Mouse (Mus musculus) lung, postnatal 0 days (tissue): ENCODE data around the gene Rpl10.

Source experiments
- CTCF ChIP-seq: IDR thresholded peaks from 2 replicates; pipeline ENCODE4 v1.5.1; 2016; ENCODE audit warnings: antibody characterized with exemption, mild to moderate bottlenecking
- EP300 ChIP-seq: IDR thresholded peaks from 2 replicates; pipeline ENCODE4 v1.6.1; 2016; ENCODE audit warnings: antibody characterized with exemption, mild to moderate bottlenecking, control low read depth

- TF ChIP-seq CTCF, result peak; percentile 20; the same call in 1 of the 2 replicates
- no peak for TF ChIP-seq EP300
These were observed 11.3 kb downstream of the Rpl10 start, which contains the start of the genes Taz and Dnase1l1 for GRCm38 (mm10) chrX:74281732-74282394.
